Mouse (Mus musculus): Measurements from ENCODE around the gene Chst14. TPM values are rescaled to one million over a fixed set of nuclear protein-coding genes. Genes with fewer than 3 reads are reported as not detected.

Chst14 gene
- polyA plus RNA-seq, 1 experiment from 2014 or later = 9.5 TPM

DNA sequence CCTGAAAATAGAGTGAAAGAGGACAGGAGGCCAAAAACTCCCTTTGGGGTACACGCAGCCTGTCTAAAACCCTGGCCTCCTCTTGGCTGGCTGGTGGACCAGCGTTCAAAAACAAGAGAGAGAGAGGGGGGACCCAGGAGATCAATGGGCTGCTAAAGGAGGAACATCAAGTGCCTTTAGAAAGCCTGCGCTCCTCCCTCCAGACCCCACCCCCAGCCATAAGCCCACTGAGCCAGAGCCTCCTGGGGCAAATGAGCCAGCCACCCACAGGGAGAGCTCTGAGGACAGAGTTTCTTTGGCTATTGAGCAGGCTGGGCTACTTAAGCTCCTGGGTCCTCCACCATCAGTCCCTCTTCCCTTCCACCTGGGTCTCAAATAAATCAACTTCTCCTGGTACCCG lies 27.5 kb upstream of the Chst14 start:
- WGBS (ENCODE audit: insufficient replicate concordance) = 10% methylated on average over 4 of the region's 4 CpGs
- peaks cover 65% of the 10 kb centered on the region for H3K4me1 ChIP-seq
- ATAC-seq = no peak

DNA sequence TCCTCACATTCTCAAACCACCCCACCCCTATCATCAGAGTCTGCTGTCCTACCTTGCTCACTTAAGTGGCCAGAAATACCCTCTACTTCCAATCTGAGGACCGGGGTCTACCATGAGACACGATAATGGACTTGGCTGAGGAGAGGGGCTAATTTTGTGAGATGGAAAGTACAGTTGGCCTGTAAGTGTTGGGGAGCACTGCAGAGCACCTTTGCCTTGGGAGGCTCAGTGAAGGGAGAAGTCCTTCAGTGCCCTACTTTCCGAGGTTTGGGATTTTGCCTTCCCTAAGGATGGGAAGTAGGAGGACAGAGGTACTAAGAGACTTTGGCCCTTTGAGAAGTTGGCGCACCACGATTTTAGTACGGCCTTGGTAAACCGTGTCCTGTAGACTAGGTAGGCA lies 27.0 kb upstream of the Chst14 start:
- H3K27ac ChIP-seq = no peak overlapping the region
- H3K9me3 ChIP-seq (replicated peaks) = no peaks in the 10 kb centered on the region
- peaks cover 67% of the 10 kb centered on the region for H3K27me3 ChIP-seq (replicated peaks)
- no peaks in the 10 kb centered on the region for H3K36me3 ChIP-seq
- H3K4me1 ChIP-seq = peaks cover 70% of the 10 kb centered on the region
- H3K9ac ChIP-seq = no peak overlapping the region
- no peak overlapping the region for H3K4me2 ChIP-seq
- no peak overlapping the region for H3K4me3 ChIP-seq
- ATAC-seq = no peak
- 27% methylated on average over 7 of the region's 7 CpGs for WGBS (ENCODE audit: insufficient replicate concordance)

More for the DNA sequence above, 27.5 kb upstream of the Chst14 start:
- no peak overlapping the region for H3K27ac ChIP-seq
- no peak overlapping the region for H3K9ac ChIP-seq
- no peaks in the 10 kb centered on the region for H3K36me3 ChIP-seq
- no peak overlapping the region for H3K4me3 ChIP-seq
- H3K4me2 ChIP-seq = no peak overlapping the region
- no peaks in the 10 kb centered on the region for H3K9me3 ChIP-seq (replicated peaks)
- peaks cover 72% of the 10 kb centered on the region for H3K27me3 ChIP-seq (replicated peaks)

DNA sequence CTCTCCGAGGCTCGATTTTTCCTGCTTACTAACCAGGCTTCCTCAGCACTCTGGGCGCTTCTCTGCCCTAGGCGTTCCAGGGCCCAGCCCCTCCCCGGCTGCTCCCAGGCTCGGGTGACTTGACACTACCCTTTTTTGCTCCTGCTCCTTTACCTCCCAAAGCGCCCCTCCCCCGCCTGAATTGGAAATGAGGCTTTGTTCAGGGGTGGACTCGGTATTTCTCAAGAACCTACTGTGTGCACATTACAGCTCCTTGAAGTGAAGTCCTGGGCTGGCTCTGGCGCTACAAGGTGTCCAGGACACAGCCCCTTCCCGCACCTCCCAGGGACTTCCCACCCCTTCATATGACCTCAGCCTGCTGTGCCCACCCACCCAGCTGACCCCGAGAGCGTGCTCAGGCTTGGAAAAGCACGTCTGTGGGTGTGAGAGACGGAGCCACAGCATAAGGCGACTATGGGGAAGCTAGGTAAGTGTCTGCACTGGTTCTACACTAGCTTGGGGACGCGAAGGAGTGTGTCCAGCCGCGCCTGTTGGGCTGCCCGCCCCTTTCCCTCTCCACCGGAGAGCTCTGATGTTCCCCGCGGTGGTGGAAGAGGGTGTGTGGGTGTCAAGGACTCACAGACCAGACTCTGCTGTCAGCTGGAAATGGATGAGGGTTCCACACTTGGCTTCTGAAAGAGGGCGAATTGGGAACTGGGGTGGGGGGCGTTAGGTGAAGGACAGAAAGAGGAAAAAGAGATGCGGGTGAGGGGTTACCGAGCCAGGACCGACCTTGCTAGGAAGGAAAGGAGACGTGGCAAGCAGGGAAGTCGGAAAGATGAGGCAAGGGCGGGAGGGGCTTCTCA lies 26.1 kb upstream of the Chst14 start, which contains the start of gene Bahd1:
Gene Bahd1 (plus strand): TSS at position 397 of the 845 bp plus-strand sequence.
- H3K9ac ChIP-seq = peak within 1 kb of the TSS; percentile 97
- no peaks in the 10 kb centered on the region for H3K36me3 ChIP-seq
- no peak; the same call in 1 of the 2 replicates for ATAC-seq
- H3K4me3 ChIP-seq = peak within 1 kb of the TSS; percentile 92
- H3K4me1 ChIP-seq = peaks cover 79% of the 10 kb centered on the region
- peak within 1 kb of the TSS; percentile 92; the same call in 1 of the 2 replicates for H3K27ac ChIP-seq
- peak within 1 kb of the TSS; percentile 100 for H3K4me2 ChIP-seq
- under 1% methylated on average over 32 of the region's 32 CpGs for WGBS (ENCODE audit: insufficient replicate concordance)
- H3K9me3 ChIP-seq (replicated peaks) = no peaks in the 10 kb centered on the region
- H3K27me3 ChIP-seq (replicated peaks) = peaks cover 58% of the 10 kb centered on the region

DNA sequence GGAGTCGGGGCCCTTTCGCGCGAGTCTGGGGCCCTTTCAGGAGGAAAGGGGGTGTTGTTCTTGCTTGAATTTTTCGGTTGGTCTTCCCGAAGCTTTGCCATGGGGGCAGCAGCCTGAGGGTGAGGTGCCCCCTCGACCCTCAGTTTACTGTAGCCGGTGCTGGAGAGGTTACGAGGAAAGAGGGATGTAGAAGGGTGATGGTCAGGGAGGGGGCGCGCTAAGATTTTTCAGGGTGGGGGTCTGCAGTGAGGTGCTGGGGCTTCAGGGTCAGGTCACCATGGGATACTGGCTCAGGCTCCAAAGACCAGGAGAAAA lies 25.5 kb upstream of the Chst14 start:
- peaks cover 82% of the 10 kb centered on the region for H3K4me1 ChIP-seq
- WGBS (ENCODE audit: insufficient replicate concordance) = under 1% methylated on average over 11 of the region's 11 CpGs
- no peak overlapping the region for H3K27ac ChIP-seq

DNA sequence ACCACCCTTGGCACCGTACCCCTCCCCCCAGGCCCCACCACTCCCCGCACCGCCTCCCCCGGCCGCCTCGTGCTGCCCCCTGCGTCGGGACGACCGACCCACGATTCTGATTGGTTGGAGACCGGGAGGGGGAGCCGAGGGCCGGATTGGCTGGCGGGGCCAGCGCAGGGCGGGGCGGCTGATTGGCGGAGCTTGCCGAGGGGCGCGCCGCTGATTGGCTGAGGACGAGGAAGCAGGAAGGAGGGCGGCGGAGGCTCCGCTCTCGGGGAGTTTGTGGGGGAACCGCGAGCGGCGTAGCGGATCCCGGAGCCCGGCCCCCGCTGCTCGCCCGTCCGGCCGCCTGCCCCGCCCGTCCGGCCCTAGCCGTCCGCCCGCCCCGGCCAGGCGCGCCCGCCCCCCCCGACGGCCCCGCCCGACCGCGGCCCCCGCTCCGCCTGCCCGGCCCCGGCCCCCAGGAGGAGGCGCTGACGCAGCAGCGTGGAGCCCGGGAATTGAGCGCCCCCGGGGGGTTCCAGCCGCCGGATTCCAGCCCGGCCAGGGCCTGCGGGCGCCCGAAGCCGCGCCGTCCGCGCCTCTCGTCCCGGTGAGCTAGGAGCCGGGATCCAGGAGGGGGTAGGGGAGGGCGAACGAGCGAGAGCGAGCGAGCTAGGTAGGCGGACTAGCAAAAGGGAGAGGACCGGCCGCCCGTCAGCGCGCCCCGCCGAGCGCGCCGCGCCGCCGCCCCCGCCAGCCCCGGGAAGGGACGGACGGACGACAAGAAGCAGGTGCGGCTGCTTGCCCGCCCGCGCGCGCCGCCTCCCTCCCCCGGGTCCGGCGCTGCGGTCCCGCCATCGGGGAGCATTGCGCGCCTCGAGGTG lies 24.9 kb upstream of the Chst14 start:
- Histone ChIP-seq H3K27ac (peak overlapping the region; percentile 92), H3K9ac (peak overlapping the region; percentile 97), H3K4me1 (peaks cover 82% of the 10 kb centered on the region), H3K27me3 (replicated peaks) (peaks cover 46% of the 10 kb centered on the region), H3K4me3 (peak overlapping the region; percentile 92), H3K4me2 (peak overlapping the region; percentile 100), H3K36me3 (no peaks in the 10 kb centered on the region), H3K9me3 (replicated peaks) (no peaks in the 10 kb centered on the region)
- WGBS (ENCODE audit: insufficient replicate concordance) = under 1% methylated on average over 104 of the region's 120 CpGs
- peak; percentile 90 for ATAC-seq

More for the DNA sequence above, 25.5 kb upstream of the Chst14 start:
- Histone ChIP-seq H3K36me3 (no peaks in the 10 kb centered on the region), H3K9ac (peak overlapping the region; percentile 97), H3K27me3 (replicated peaks) (peaks cover 52% of the 10 kb centered on the region), H3K4me3 (peak overlapping the region; percentile 92), H3K4me2 (peak overlapping the region; percentile 100), H3K9me3 (replicated peaks) (no peaks in the 10 kb centered on the region)
- ATAC-seq = no peak

DNA sequence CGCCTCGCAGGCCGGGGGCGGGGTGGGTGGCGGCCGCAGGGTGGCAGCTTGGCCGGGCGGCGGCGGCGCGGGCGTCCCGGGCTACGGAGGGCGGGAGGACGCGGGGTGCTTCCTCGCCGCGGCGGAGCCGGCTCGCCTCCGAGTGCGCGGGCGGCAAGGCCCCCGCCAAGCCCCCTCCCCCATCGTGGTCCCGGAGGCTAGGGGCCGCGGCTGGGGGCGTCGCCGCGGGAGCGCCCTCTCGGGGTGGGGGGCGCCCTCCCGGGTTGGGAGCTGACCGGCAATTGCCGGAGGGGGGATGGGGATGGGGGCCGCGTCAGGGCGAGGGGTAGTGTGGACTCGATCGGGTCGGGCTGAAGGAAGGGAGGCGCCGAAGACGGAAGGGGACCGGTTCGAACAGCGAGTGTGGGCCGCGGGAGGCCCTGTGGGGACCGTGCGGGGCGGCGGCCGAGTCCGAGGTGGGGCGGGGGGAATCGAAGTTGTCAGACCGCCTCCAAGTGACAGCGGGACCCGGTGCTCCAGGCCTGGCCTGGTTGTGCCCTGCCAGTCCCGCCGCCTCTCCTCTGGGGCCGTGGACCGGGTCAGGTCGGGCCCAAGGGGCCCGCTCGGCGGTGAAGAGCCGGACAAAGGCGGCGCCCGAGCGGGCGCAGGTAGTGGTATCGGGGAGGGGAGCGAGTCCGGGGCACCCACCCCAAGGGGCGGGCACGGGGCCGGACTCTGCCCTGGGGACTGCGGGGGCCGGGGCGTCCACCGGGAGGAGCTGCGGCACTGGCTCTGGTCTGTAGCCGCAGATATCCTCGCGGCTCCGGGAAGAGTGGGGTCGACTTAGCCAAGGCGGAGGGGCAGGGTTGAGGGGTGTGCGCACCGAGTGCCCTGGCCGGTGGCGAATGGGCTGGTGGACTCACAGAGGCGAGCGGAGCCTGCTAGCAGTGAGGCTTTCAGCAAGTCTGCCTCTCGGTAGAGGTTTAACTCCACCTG lies 24.0 kb upstream of the Chst14 start:
- ATAC-seq = peak; percentile 23
- WGBS (ENCODE audit: insufficient replicate concordance) = under 1% methylated on average over 91 of the region's 106 CpGs
- Histone ChIP-seq H3K9me3 (replicated peaks) (no peaks in the 10 kb centered on the region), H3K4me3 (peak overlapping the region; percentile 92), H3K9ac (peak overlapping the region; percentile 97), H3K27me3 (replicated peaks) (peaks cover 37% of the 10 kb centered on the region), H3K4me2 (peak overlapping the region; percentile 100), H3K4me1 (peaks cover 83% of the 10 kb centered on the region), H3K36me3 (no peaks in the 10 kb centered on the region), H3K27ac (peak overlapping the region; percentile 92)

DNA sequence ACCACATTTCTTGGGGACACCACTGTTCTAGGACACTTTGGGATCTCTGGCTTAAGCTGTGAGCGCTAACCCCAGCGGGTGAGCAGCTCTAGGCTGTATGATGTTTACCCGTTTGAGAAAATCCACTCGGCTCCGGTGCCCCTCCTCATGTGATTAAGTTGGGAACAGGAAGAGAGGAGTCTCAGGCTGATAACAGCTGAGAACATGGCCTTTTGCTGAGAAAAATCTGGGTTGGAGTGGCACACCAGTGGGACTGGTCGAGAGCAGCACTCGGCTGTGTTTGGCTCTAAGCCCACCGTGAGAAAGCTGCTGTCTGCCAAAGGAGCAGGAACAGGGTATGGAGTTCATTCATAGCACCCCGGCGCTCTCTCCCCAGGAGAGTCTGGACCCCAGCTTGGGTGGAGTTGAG lies 23.0 kb upstream of the Chst14 start:
- peak overlapping the region; percentile 97; the same call in 1 of the 2 replicates for H3K9ac ChIP-seq

DNA sequence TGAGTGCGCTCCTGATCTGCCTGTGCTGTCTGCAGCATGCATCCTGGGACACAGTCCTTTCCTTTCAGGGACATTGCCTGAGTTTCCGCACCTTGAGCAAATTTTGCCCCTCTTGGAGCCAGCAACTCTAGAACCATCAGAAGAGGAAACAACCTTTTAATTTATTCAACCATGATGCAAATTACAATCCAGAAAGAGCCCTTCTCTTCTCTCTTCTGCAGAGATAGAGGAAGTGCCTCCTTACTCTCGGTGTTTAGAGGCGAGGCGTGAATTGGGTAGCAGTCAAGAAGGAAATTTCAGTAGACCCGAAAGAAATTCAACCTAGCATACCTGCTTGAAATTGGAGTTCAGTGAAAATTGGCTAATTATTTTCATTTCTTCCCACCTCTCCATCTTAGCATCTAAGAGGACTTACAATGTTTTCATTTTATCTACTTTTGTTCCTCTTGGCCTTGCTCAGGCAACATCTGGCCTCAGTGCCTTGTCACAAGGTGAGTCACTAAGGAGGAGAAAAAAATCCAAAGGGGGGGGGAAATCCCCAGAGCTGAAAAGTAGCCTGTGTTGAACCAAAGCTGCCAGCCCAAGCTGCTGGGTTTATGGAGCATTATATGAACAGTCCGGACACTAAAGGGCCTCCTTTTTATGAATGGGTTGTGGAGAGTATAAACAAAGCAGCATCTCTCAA lies 20.7 kb upstream of the Chst14 start:
- H3K27ac ChIP-seq = no peak overlapping the region
- H3K4me1 ChIP-seq = peaks cover 88% of the 10 kb centered on the region
- no peak overlapping the region for H3K4me3 ChIP-seq
- no peaks in the 10 kb centered on the region for H3K36me3 ChIP-seq
- H3K9me3 ChIP-seq (replicated peaks) = no peaks in the 10 kb centered on the region
- 69% methylated on average over 7 of the region's 7 CpGs for WGBS (ENCODE audit: insufficient replicate concordance)
- H3K27me3 ChIP-seq (replicated peaks) = peaks cover 4% of the 10 kb centered on the region
- no peak for ATAC-seq
- H3K9ac ChIP-seq = no peak overlapping the region
- H3K4me2 ChIP-seq = no peak overlapping the region

More for the DNA sequence above, 23.0 kb upstream of the Chst14 start:
- peaks cover 27% of the 10 kb centered on the region for H3K27me3 ChIP-seq (replicated peaks)
- no peak overlapping the region; the same call in 1 of the 2 replicates for H3K27ac ChIP-seq
- WGBS (ENCODE audit: insufficient replicate concordance) = 22% methylated on average over 10 of the region's 10 CpGs
- peak overlapping the region; percentile 92 for H3K4me3 ChIP-seq
- no peaks in the 10 kb centered on the region for H3K9me3 ChIP-seq (replicated peaks)
- H3K36me3 ChIP-seq = no peaks in the 10 kb centered on the region
- no peak for ATAC-seq
- H3K4me2 ChIP-seq = peak overlapping the region; percentile 100
- peaks cover 81% of the 10 kb centered on the region for H3K4me1 ChIP-seq

DNA sequence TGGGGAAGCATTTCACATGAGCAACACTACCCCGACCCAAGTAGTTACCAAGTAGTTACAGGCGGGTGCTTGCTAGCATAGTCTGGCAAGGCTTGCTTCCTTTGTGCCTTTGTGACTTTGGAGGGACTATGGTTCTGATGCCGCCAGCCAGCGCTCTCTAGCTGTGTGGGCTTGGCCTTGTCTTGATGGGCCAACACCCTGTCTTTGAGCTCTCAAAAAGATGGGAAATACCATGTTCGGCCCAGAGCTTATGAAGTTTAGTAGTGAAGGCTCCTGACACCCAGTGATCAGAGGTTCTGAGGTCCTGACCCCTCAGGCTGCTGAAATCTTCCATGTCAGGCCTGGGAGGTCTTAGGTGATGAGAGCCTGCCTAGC lies 20.2 kb upstream of the Chst14 start:
- ATAC-seq = no peak
- H3K27ac ChIP-seq = no peak overlapping the region
- H3K9ac ChIP-seq = no peak overlapping the region
- H3K4me2 ChIP-seq = no peak overlapping the region
- WGBS (ENCODE audit: insufficient replicate concordance) = 80% methylated on average over 5 of the region's 5 CpGs
- H3K9me3 ChIP-seq (replicated peaks) = no peaks in the 10 kb centered on the region
- H3K36me3 ChIP-seq = no peaks in the 10 kb centered on the region
- no peaks in the 10 kb centered on the region; the same call in 1 of the 2 replicates for H3K27me3 ChIP-seq (replicated peaks)
- no peak overlapping the region for H3K4me3 ChIP-seq
- peaks cover 89% of the 10 kb centered on the region for H3K4me1 ChIP-seq

DNA sequence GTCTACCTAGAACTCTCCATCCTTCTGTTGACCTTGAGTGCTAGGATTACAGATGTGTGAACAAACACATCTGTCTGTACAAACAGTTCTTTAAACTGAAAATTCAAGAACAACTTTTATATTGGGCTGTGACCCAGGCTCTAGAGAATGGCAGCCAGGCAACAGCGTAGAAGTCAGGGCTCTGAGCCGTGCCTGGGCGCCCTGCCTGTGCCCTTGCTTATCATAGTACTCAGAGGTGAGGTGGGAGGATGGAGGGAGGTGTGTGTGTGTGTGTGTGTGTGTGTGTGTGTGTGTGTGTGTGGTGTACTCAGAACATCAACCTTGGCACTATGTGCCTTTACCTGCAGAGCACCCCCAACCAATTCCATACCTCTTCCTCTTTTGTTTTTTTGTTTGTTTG lies 18.5 kb upstream of the Chst14 start:
- no peak overlapping the region for H3K9ac ChIP-seq
- 70% methylated on average over 3 of the region's 3 CpGs for WGBS (ENCODE audit: insufficient replicate concordance)
- H3K4me1 ChIP-seq = peaks cover 92% of the 10 kb centered on the region
- no peak overlapping the region for H3K4me2 ChIP-seq
- H3K27me3 ChIP-seq (replicated peaks) = no peaks in the 10 kb centered on the region; the same call in 1 of the 2 replicates
- no peak for ATAC-seq
- no peak overlapping the region for H3K4me3 ChIP-seq
- H3K9me3 ChIP-seq (replicated peaks) = no peaks in the 10 kb centered on the region
- H3K27ac ChIP-seq = no peak overlapping the region
- H3K36me3 ChIP-seq = no peaks in the 10 kb centered on the region

DNA sequence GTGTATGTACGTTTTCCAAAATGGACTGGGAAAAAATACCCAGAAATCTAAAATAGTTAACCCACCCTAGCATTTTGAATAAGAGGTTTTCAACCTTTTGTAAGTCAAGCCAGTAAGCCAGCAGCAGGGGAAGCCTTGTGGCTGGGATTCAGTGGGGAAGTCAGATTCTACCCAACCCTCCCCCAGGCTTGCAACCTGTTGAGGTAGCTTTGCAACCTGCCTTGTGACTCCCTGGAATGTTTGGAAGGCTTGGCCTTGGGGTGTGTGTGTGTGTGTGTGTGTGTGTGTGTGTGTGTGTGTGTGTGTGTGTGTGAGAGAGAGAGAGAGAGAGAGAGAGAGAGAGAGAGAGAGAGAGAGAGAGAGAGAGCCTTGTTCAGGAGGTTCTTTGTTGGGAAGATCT lies 17.1 kb upstream of the Chst14 start:
- no peak overlapping the region for H3K4me2 ChIP-seq
- no peak overlapping the region for H3K9ac ChIP-seq
- WGBS (ENCODE audit: insufficient replicate concordance) = 68% methylated on average over 1 of the region's 1 CpGs
- no peaks in the 10 kb centered on the region for H3K36me3 ChIP-seq
- H3K4me1 ChIP-seq = peaks cover 92% of the 10 kb centered on the region
- no peak overlapping the region for H3K4me3 ChIP-seq
- H3K27me3 ChIP-seq (replicated peaks) = no peaks in the 10 kb centered on the region; the same call in 1 of the 2 replicates
- no peak for ATAC-seq
- H3K27ac ChIP-seq = no peak overlapping the region
- H3K9me3 ChIP-seq (replicated peaks) = no peaks in the 10 kb centered on the region

All from liver, embryonic 12.5 days (tissue).